Mouse (Mus musculus) thymus, adult 18-20 months (tissue): ENCODE measurements around the gene Pacrg.

Experiments
- DNase-seq, 2 experiments: peaks; one replicate each; pipeline ENCODE4 v3.0.0; 2022; ENCODE audit warnings: mixed read lengths in 2 of 2

Pacrg gene

GRCm38 (mm10) chr17:10369961-10370659, 470.0 kb downstream of the Pacrg start:
- DNase-seq = no peak

GRCm38 (mm10) chr17:10367044-10367443, 473.1 kb downstream of the Pacrg start:
- no peak for DNase-seq

- DNase-seq = no peak
Observed at GRCm38 (mm10) chr17:10366577-10366976, 473.5 kb downstream of the Pacrg start.

GRCm38 (mm10) chr17:10365501-10366482, 474.3 kb downstream of the Pacrg start:
- no peak for DNase-seq

GRCm38 (mm10) chr17:10363151-10363550, 477.0 kb downstream of the Pacrg start:
- DNase-seq = no peak

- no peak for DNase-seq
Observed at GRCm38 (mm10) chr17:10361882-10362291, 478.2 kb downstream of the Pacrg start.

- no peak for DNase-seq
Observed at GRCm38 (mm10) chr17:10360738-10361137, 479.4 kb downstream of the Pacrg start.

- no peak for DNase-seq
Observed at GRCm38 (mm10) chr17:10359466-10359865, 480.6 kb downstream of the Pacrg start.

GRCm38 (mm10) chr17:10357348-10357747, 482.8 kb downstream of the Pacrg start:
- DNase-seq = no peak

- no peak for DNase-seq
Observed at GRCm38 (mm10) chr17:10356294-10356693, 483.8 kb downstream of the Pacrg start.

- DNase-seq = no peak
Observed at GRCm38 (mm10) chr17:10355746-10356145, 484.4 kb downstream of the Pacrg start.
